Mouse (Mus musculus): Measurements from ENCODE around the gene Slc16a13.

- no peak for TF ChIP-seq EP300 (IDR thresholded peaks at IDR 0.05; ENCODE audit: low read depth)
- no peak for TF ChIP-seq CTCF (IDR thresholded peaks at IDR 0.05; ENCODE audit: low read depth)
Measured at GRCm38 (mm10) chr11:70189319-70190134, 31.3 kb downstream of the Slc16a13 start.

Measured in heart, postnatal 0 days (tissue).